Mouse (Mus musculus) small intestine, adult 2 months (tissue): ENCODE data around the gene Olfr809.

Experiments used
- CTCF ChIP-seq: fragments of 200-500 bp; IDR thresholded peaks from 2 replicates; pipeline ENCODE4 v1.5.1; 2012; ENCODE audit warnings: low read depth, mild to moderate bottlenecking, control low read depth, inconsistent platforms, low read length, moderate library complexity, mixed read lengths; ENCODE audit not compliant: insufficient replicate concordance, insufficient read length; ENCODE audit errors: extremely low read depth
- POLR2A ChIP-seq: fragments of 200-500 bp; IDR thresholded peaks from 2 replicates; pipeline ENCODE4 v1.6.1; 2012; ENCODE audit warnings: low read depth, mild to moderate bottlenecking, control low read depth, inconsistent platforms, low read length, moderate library complexity

DNA sequence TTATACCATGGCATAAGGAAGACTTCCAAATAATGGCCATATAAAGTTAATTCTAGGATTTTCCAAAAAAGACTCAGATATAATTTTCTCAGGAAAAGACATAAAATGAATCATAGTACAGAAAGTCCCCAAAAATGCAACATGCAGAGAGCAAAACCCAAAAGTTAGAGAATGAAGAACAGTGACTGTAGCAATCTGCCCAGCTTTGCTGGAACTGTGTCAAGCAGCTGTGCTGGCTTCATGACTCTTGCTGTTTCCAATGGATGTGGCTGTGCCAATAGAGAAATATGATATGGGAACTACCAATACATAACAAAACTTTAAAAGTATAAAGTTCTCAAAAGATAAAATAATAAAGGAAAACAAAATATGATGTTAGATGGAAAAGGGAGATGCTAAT, 3.7 kb downstream of the Olfr809 start:
- TF ChIP-seq CTCF = no peak
- TF ChIP-seq POLR2A = no peak
